Mouse (Mus musculus) kidney, postnatal 36 days (tissue): ENCODE results near the gene Klhl29.
A peak's percentile ranks its signal among the peaks of the same experiment; 100 is the strongest.

Experiments used
- DNase-seq, 2 experiments: peaks; one replicate each; pipeline ENCODE4 v3.0.0; 2021 to 2022; ENCODE audit warnings: mixed read lengths in 2 of 2

The Klhl29 gene

GRCm38 (mm10) chr12:5250042-5250441 lies 125.4 kb downstream of the Klhl29 start:
- DNase-seq, result peak; percentile 76 to 90

GRCm38 (mm10) chr12:5249068-5249467 lies 126.4 kb downstream of the Klhl29 start:
- DNase-seq, result no peak

DNA sequence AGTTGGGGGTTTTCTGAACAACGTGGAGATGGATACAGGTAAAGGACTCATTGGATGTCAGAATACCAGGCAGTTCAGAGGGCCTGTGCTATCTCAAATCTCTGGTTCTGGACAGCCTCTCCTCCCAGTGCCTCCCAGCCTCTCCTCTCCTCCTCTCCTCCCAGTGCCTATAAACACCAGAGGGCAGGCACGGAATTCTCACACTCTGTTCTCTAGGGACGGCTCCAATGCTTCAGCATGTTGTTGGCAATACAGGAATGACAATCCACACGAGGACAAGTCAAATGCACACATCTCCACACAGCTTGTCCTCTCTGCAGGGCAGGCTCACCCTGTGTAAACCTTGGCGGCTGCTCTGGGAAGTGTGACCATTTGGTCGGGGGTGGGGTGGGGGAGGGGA lies 128.0 kb downstream of the Klhl29 start:
- DNase-seq, result no peak

- DNase-seq, result no peak
These were observed 128.7 kb downstream of the Klhl29 start for GRCm38 (mm10) chr12:5246721-5247341.

DNA sequence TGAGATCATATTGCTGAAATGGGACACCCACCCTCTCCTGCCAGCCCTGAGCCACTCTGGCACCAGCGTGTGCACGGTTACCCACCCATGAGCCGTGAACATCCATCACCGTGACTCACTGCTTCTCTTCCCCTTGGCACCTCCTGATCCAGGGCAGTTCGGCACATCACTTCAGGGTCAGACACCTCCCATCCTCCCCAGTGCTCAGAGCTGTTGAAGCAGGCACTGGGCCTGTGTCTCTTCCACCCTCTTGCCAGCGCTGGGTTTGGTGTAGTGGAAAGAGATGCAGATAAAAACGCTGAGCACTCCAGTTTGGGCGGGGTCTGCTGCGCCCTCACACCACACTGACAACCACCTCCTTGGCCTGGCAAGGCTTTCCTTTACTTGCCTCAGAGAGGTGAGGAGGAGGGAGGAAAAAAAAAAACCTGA lies 129.3 kb downstream of the Klhl29 start:
- DNase-seq, result no peak

DNA sequence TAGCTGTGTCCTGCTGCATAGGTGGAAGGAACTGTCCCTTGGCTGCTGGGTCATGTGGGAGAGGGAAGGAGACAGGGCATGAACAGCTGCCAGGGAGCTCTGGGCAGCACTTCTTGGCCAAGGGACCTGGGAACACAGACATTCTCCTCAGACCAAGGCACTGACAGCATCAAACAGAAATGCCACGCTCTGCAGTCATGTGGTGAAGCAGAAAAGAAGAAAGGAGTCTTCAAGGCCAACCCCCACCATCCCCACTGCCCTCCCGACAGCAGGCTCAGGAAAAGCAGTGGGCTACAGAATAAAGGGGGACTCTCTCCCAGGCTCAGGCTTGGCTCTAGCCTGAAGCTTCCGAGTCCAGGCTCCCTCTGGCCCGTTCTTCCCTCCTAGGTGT lies 130.3 kb downstream of the Klhl29 start:
- no peak for DNase-seq

- DNase-seq, result no peak
These were observed 130.9 kb downstream of the Klhl29 start for GRCm38 (mm10) chr12:5244431-5245206.

- DNase-seq, result no peak
These were observed 131.6 kb downstream of the Klhl29 start for GRCm38 (mm10) chr12:5243867-5244266.

DNA sequence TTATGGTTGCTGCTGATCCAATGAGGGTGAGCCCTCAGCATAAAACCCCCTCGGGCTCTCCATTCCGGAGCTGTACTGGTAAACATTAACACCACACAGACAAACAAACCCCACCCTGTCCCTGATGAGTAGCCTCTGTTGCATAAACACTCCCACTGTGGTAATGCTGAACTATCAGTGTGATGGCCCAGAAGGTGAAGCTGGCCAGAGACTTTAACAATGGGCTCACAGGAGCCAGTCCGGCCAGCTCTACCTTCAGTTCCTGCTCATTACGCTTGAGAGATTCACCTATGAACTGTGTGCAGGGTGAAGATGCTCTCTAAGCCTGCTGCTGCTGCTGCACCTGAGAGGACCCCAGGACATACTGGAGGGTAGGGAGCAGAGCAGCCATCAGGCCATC lies 132.0 kb downstream of the Klhl29 start:
- peak in 1 of 2 experiments; percentile 35 for DNase-seq

GRCm38 (mm10) chr12:5242551-5243330 lies 132.7 kb downstream of the Klhl29 start:
- DNase-seq, result no peak

- DNase-seq, result no peak
These were observed 135.8 kb downstream of the Klhl29 start for GRCm38 (mm10) chr12:5239451-5240245.

DNA sequence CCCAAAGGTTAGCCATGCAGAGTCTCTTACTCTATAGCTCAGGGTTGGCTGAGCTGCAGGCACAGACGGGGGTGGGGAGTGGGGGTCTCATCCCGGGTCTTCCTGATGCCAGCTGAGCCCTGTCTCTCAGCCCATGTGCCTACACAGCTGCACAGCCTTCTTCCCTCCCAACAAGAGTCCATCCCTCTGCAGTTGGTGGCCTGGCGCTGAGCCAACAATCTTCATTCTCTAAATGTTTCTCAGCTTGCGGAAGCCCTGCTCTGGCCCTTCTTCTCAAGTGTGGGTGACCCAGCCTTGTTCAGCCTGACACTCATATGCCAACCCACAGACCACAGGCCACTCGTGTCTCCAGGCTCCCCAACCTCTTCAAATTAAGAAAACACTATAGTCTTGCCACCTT lies 138.4 kb downstream of the Klhl29 start:
- peak; percentile 50 to 77 for DNase-seq

GRCm38 (mm10) chr12:5235596-5235995 lies 139.9 kb downstream of the Klhl29 start:
- no peak for DNase-seq

- DNase-seq, result no peak
These were observed 145.0 kb downstream of the Klhl29 start for GRCm38 (mm10) chr12:5230504-5230903.

DNA sequence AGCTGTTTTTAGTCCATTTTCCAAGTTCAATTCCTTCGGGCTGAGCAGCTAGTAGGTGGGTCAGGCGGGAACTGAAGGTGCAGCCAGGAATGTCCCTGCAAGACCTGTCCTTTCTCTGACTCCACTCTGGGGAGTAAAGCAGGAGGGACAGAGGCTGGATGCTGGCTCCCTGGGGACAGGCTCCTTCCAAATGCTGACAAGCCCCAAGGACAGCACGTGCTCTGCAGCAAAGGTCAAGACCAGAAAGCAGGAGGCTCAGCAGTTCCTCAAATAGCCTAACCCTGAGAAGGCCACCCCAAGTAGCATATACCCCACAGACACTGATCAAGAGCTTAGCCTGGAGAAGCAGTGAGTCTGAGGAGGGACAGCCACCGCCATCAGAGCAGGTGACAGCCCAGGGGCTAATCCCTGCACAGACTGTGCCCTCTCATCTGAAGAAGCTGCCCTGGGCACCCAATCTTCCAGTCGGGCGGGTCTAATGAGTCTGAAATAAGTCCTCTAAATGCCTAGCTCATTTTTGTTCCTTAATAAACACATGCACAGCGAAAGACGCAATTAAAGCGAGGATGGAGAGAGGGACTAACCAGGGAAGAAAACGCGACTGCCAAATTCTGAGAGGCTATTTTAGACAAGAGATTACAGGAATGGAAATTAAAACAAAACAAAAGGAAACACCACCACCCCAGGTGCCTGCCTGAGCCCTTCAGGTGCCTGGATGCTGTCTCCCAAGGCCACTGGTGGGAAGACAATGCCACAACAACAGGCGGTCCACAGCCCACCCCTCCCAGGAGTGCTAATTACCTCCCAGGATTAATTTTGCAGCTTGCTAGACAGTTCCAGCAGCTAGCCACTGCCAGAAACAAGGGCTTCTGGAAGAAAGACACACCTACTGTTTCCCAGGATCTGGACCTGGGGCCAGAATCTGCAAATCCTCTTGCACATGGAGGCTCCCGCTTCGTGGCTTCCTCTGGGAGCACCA lies 148.5 kb downstream of the Klhl29 start:
- DNase-seq, result no peak

DNA sequence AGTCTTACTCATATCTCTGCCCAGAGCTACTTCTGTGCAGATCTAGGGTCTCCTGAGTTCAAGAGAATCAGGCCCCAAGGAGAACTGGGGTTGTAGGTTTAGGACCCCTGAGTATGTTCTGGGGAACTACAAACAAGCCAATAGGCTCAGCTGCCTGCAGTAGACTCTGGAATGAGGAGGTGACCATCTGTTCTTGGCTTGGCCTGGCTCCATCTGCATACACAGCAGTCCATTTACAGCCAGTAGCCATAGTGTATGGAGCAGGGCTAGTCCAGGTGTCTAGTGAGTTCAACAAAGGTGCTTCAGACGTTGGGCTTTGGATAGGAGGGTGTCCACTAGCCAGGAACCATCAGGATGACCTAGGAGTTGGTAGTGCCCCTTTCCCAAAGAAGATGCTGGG lies 151.9 kb downstream of the Klhl29 start:
- no peak for DNase-seq

DNA sequence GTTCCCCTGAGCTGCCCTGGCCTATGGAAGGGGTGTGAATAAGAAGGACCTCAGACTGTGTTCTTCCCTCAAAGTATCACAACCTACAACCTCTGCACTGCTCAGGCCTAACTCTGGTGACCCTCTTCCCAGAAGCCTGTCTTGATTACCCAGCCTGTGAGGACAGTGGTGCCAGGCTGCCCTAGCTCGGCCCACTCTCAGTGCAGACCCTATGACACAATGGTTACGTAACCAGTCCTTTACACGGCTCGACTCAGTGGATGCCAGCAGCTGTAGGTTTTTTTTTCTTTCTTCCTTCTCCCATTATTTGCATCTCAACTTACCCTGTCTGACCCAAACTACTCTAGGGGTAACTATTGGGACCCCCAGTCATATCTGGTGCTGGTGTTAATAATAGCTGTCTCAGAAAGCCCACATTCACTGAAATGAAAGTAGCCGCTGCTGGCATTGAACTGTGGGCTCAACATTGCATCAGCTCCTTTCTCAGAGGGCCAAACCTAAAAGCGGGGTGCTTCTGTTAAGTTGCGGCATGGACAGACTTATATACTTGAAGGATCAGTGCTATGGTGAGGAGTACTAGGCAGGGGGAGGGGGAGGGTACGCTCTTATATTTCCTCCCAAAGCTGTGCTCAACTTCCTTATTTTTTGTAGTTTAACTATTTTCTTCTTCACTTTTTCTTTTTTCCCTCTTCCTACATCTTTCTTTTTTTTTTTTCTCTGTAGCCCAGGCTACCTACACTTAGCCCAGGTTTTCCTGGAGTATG lies 152.9 kb downstream of the Klhl29 start:
- no peak for DNase-seq

- no peak for DNase-seq
These were observed 155.4 kb downstream of the Klhl29 start for GRCm38 (mm10) chr12:5219913-5220575.

DNA sequence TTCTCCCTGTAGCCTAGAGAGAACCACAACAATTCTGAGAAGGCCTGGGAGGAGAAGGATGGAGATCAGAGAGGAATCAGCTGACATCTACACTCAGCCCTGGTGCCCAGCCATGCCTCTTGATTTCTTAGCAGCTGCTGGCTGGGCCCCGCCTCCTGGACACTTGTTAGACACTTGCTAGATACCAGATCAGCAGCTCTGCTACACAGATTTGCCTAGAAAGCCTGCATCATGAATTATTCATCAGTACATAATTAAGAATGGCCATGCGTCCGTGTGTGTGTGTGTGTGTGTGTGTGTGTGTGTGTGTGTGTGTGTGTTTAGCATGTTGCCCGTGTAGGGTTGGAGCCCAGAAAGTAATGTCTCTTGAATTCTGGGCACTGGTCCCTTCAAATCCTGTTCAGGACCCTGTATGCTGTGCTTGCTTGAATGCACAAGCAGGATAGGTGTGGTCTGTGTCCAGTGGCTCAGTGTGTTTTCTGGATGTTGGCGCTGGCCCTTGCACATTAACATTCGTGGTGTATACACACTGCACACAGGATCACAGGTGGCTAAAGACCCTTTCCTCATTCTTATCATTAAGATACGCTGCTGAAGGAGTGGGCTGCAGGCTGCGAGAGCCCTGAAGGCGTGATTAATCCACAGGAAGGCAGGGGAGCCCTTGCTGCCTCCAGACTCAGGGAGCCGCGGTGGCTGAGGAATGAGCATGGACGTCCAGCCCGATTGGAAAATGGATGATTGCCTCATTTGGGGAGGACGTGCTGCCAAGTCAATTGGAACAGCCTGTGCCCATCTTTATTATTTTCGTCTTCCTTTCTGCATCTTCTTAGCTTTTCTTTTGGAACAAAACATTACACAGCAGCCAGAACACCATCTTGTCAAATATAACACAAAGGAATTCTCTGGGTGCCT lies 159.4 kb downstream of the Klhl29 start:
- DNase-seq, result peak; percentile 27 to 51
